Mouse (Mus musculus): ENCODE measurements at regions not wholly inside any gene's neighbourhood (a gene's known extent, or its start where the extent isn't known, plus 50 kb on each side); places are given as distances from the start of the nearest gene placed in this dataset.
"Not testable (repeated sequence)": the region's sequence is repeated elsewhere in the genome, so short reads cannot be mapped to it uniquely, and the experiment has no call there.

DNA sequence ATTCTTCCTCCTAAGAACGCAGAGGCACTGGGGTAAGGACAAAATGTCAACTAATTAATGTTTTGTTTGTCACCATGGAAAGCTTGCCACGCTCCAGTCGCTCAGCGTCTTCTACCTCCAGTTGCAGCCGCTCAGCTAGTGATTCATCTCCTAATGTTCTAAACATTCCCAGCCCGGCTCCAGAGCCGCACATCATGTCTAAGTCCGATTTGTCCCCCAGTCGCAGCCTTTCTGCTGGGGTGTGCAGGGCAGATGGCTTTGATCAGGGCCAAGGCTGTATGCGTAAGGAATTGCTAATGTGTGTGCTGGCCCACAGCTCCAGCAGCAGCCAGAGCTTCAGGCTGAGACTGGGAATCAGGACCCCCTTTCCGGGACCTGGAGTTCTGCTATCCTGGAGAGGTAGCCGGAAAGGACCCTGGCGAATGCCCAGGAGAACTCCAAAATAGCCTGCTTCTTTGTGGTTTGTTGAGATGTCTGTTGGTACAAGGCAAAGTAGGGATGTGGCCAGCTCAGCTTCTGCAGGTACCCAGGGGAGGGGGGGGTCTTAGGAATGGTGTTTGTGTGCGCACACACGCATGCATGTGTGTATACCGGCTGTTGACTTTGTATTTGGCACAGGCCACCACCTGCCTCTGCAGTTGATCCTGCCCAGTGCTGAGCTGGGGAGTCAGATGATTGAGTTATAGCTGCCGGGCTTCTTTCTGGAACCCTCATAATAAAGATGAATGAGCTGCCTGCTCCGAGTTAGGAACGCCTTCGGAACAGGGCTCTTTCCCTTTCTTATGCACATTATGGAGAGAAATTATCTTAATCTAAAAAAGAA is 143.0 kb upstream of the Kcng1 start:
- WGBS: 60% methylated on average over 20 of the region's 20 CpGs
- no peaks in the 10 kb centered on the region for H3K9me3 ChIP-seq
- no peak overlapping the region for H3K4me2 ChIP-seq (replicated peaks)
- no peak overlapping the region for H3K4me3 ChIP-seq
- no peaks in the 10 kb centered on the region for H3K36me3 ChIP-seq
- ATAC-seq (replicated peaks): no peak
- no peaks in the 10 kb centered on the region for H3K27me3 ChIP-seq
- no peak overlapping the region for H3K9ac ChIP-seq (replicated peaks)
- peaks cover 6% of the 10 kb centered on the region for H3K4me1 ChIP-seq
- H3K27ac ChIP-seq (replicated peaks): no peak overlapping the region

DNA sequence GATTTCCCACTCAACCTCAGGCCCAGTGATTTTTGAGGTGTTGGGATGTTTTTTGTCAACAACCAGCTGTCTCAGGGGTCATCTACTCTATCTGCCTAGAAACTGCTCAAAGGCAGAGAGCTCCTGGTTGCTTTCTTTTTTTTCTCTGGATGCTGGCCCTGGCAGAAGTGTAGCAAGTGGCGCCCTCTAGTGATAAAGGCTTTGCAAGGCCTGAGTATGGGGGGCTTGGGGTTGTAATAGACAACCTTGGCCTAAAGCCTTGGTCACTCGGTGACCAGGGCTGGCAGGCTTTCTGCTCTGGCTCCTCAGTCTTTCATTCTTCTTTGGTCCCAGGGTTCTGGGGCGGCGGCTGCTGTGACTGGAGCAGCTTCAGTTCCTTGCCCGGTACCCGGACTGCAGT is 142.0 kb upstream of the Kcng1 start:
- Histone ChIP-seq H3K4me2 (replicated peaks) (no peak overlapping the region), H3K9me3 (no peaks in the 10 kb centered on the region), H3K4me1 (peaks cover 6% of the 10 kb centered on the region), H3K4me3 (no peak overlapping the region), H3K27ac (replicated peaks) (no peak overlapping the region), H3K9ac (replicated peaks) (no peak overlapping the region), H3K36me3 (no peaks in the 10 kb centered on the region), H3K27me3 (no peaks in the 10 kb centered on the region)
- no peak for ATAC-seq (replicated peaks)
- 51% methylated on average over 6 of the region's 6 CpGs for WGBS

GRCm38 (mm10) chr2:168415140-168415539 is 133.6 kb upstream of the Kcng1 start:
- no peaks in the 10 kb centered on the region for H3K36me3 ChIP-seq
- H3K4me2 ChIP-seq (replicated peaks): no peak overlapping the region
- H3K9me3 ChIP-seq: no peaks in the 10 kb centered on the region
- H3K4me1 ChIP-seq: no peaks in the 10 kb centered on the region
- H3K9ac ChIP-seq (replicated peaks): no peak overlapping the region
- 0 out of 2 replicates have a peak, but pooled peaks cover 8% of the 10 kb centered on the region for H3K27me3 ChIP-seq
- H3K4me3 ChIP-seq: no peak overlapping the region
- no peak for ATAC-seq (replicated peaks)
- WGBS: 30% methylated on average over 17 of the region's 17 CpGs
- H3K27ac ChIP-seq (replicated peaks): no peak overlapping the region

GRCm38 (mm10) chr2:168414110-168414872 is 132.8 kb upstream of the Kcng1 start:
- 84% methylated on average over 18 of the region's 18 CpGs for WGBS
- no peak overlapping the region for H3K9ac ChIP-seq (replicated peaks)
- no peak overlapping the region for H3K4me3 ChIP-seq
- H3K4me1 ChIP-seq: no peaks in the 10 kb centered on the region
- no peaks in the 10 kb centered on the region for H3K36me3 ChIP-seq
- no peaks in the 10 kb centered on the region for H3K9me3 ChIP-seq
- H3K4me2 ChIP-seq (replicated peaks): no peak overlapping the region
- no peak for ATAC-seq (replicated peaks)
- H3K27ac ChIP-seq (replicated peaks): no peak overlapping the region
- 0 out of 2 replicates have a peak, but pooled peaks cover 8% of the 10 kb centered on the region for H3K27me3 ChIP-seq

- no peaks in the 10 kb centered on the region for H3K4me1 ChIP-seq
- no peak for ATAC-seq (replicated peaks)
- no peak overlapping the region for H3K4me2 ChIP-seq (replicated peaks)
- no peaks in the 10 kb centered on the region for H3K36me3 ChIP-seq
- no peak overlapping the region for H3K4me3 ChIP-seq
- no peak overlapping the region for H3K9ac ChIP-seq (replicated peaks)
- H3K27ac ChIP-seq (replicated peaks): no peak overlapping the region
- H3K9me3 ChIP-seq: no peaks in the 10 kb centered on the region
- H3K27me3 ChIP-seq: 0 out of 2 replicates have a peak, but pooled peaks cover 8% of the 10 kb centered on the region
- 53% methylated on average over 6 of the region's 6 CpGs for WGBS
These were observed 131.3 kb upstream of the Kcng1 start for GRCm38 (mm10) chr2:168412853-168413252.

GRCm38 (mm10) chr2:168402782-168403513 is 121.4 kb upstream of the Kcng1 start:
- Histone ChIP-seq H3K9ac (replicated peaks) (no peak overlapping the region), H3K4me1 (peaks cover 26% of the 10 kb centered on the region), H3K4me2 (replicated peaks) (no peak overlapping the region), H3K27ac (replicated peaks) (peak overlapping the region; percentile 48; the same call in 1 of the 2 replicates), H3K27me3 (no peaks in the 10 kb centered on the region), H3K36me3 (no peaks in the 10 kb centered on the region), H3K9me3 (no peaks in the 10 kb centered on the region), H3K4me3 (no peak overlapping the region)
- 17% methylated on average over 16 of the region's 16 CpGs for WGBS
- ATAC-seq (replicated peaks): peak; percentile 49; the same call in 1 of the 2 replicates

GRCm38 (mm10) chr2:168399088-168399709 is 117.7 kb upstream of the Kcng1 start:
- Histone ChIP-seq H3K36me3 (no peaks in the 10 kb centered on the region), H3K27ac (replicated peaks) (no peak overlapping the region), H3K9me3 (no peaks in the 10 kb centered on the region), H3K27me3 (no peaks in the 10 kb centered on the region), H3K4me2 (replicated peaks) (no peak overlapping the region), H3K4me3 (no peak overlapping the region), H3K4me1 (peaks cover 26% of the 10 kb centered on the region), H3K9ac (replicated peaks) (no peak overlapping the region)
- ATAC-seq (replicated peaks): no peak
- 36% methylated on average over 14 of the region's 14 CpGs for WGBS

- WGBS: 72% methylated on average over 3 of the region's 3 CpGs
- Histone ChIP-seq H3K4me2 (replicated peaks) (no peak overlapping the region), H3K9ac (replicated peaks) (no peak overlapping the region), H3K27me3 (no peaks in the 10 kb centered on the region), H3K4me1 (peaks cover 13% of the 10 kb centered on the region), H3K4me3 (no peak overlapping the region), H3K27ac (replicated peaks) (no peak overlapping the region), H3K9me3 (no peaks in the 10 kb centered on the region), H3K36me3 (no peaks in the 10 kb centered on the region)
- no peak for ATAC-seq (replicated peaks)
These were observed 114.8 kb upstream of the Kcng1 start for GRCm38 (mm10) chr2:168396316-168396715.

GRCm38 (mm10) chr2:168393341-168393740 is 111.8 kb upstream of the Kcng1 start:
- Histone ChIP-seq H3K9me3 (no peaks in the 10 kb centered on the region), H3K27me3 (no peaks in the 10 kb centered on the region), H3K4me3 (no peak overlapping the region), H3K27ac (replicated peaks) (no peak overlapping the region), H3K4me1 (no peaks in the 10 kb centered on the region), H3K4me2 (replicated peaks) (no peak overlapping the region), H3K9ac (replicated peaks) (no peak overlapping the region), H3K36me3 (no peaks in the 10 kb centered on the region)
- WGBS: 91% methylated on average over 18 of the region's 18 CpGs
- ATAC-seq (replicated peaks): no peak

GRCm38 (mm10) chr2:168392171-168392570 is 110.6 kb upstream of the Kcng1 start:
- not testable (repeated sequence) for H3K36me3 ChIP-seq; H3K27ac ChIP-seq (replicated peaks); H3K4me1 ChIP-seq; H3K27me3 ChIP-seq; H3K4me2 ChIP-seq (replicated peaks); H3K9ac ChIP-seq (replicated peaks); H3K9me3 ChIP-seq; H3K4me3 ChIP-seq; ATAC-seq (replicated peaks)
- WGBS: 86% methylated on average over 3 of the region's 3 CpGs

DNA sequence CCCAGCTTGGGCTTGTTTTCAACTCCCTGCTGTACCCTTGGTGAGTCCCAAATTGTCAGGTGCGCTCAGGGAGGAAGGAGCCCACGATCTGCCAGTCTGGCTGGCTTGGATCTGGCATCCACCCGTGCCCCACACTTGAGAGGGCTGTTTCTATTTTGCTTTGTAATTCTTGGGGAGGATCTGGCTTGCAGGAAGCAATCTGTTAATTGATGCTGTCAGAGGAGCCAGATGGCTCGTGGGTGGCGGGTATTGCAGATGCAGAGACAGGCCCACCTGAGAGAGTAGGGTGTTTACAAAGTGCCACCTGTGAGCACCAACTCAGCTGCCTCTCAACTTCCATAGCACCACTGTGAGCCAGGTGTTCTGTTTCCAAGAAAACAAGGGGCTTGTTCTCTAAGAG is 99.1 kb upstream of the Kcng1 start:
- H3K4me3 ChIP-seq: no peak overlapping the region
- H3K27ac ChIP-seq (replicated peaks): no peak overlapping the region
- no peaks in the 10 kb centered on the region for H3K4me1 ChIP-seq
- no peaks in the 10 kb centered on the region for H3K9me3 ChIP-seq
- no peaks in the 10 kb centered on the region for H3K36me3 ChIP-seq
- H3K27me3 ChIP-seq: no peaks in the 10 kb centered on the region
- ATAC-seq (replicated peaks): no peak; the same call in 1 of the 2 replicates
- 61% methylated on average over 5 of the region's 5 CpGs for WGBS
- no peak overlapping the region for H3K9ac ChIP-seq (replicated peaks)
- H3K4me2 ChIP-seq (replicated peaks): no peak overlapping the region

All from forebrain, embryonic 15.5 days (tissue).